Mouse (Mus musculus): ENCODE measurements around the gene Krtap5-2. TPM values are rescaled to one million over a fixed set of nuclear protein-coding genes. Genes with fewer than 3 reads are reported as not detected.
"Not testable (repeated sequence)": the region's sequence is repeated elsewhere in the genome, so short reads cannot be mapped to it uniquely, and the experiment has no call there.

Gene Krtap5-2
- total RNA-seq, 2 experiments from 2014 or later, result not detected

- ATAC-seq (replicated peaks; ENCODE audit: low FRiP score, poor library complexity, severe bottlenecking), result not testable (repeated sequence)
Measured at GRCm38 (mm10) chr7:142143506-142144010, 32.2 kb downstream of the Krtap5-2 start.

- no peak for ATAC-seq (replicated peaks; ENCODE audit: low FRiP score, poor library complexity, severe bottlenecking)
Measured at GRCm38 (mm10) chr7:142140696-142141095, 35.1 kb downstream of the Krtap5-2 start.

DNA sequence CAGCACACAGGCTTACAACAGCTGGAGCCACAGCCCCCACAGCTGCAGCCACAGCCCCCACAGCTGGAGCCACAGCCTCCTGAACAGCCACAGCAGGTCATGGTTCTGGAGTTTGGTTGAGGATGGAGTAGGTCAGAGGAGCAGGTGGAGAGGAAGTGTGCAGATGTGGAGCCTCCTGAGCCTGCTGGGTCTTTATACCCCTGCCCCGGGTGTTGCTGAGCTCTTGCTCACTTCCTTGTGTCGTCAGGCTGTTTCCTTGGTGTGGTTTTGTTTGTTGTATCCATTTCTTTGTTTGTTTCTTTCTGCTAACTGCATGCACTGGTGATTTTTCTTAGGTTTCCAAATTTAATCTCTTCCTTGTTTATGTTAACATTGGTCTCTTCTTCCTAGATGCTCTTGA lies 39.9 kb downstream of the Krtap5-2 start, which contains the start of gene Gm39115:
Gene Gm39115 (minus strand): TSS at position 101 of the 400 bp plus-strand sequence.
- not testable (repeated sequence) for ATAC-seq (replicated peaks; ENCODE audit: low FRiP score, poor library complexity, severe bottlenecking)

GRCm38 (mm10) chr7:142134206-142134995 lies 41.4 kb downstream of the Krtap5-2 start:
- ATAC-seq (replicated peaks; ENCODE audit: low FRiP score, poor library complexity, severe bottlenecking), result peak; percentile 53; the same call in 1 of the 2 replicates

DNA sequence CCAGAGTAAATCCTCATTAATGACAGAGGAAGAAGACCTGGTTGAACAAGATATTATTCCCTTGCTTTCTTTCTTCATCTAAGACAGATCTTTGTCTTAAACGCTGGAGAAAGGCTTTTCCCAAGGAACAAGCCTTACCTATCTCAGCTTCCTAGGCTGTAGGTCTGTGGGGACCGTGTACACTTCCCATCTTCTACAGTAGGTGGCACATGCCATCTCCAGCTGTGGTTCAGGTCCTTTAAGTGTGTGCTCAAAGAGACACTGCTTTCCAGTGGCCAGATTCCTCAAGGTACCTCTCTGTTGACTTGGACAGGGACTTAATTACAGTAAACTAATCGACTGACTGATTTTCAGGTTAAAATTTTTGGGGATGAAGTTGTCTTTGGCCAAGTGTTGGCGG lies 47.0 kb downstream of the Krtap5-2 start:
- ATAC-seq (replicated peaks; ENCODE audit: low FRiP score, poor library complexity, severe bottlenecking), result no peak

Other genes with a start within 250 kb of the Krtap5-2 start
- gene Brsk2, start 226.3 kb downstream of the Krtap5-2 start, total RNA-seq (2015; ENCODE audit: low replicate concordance), result not detected in 2 replicates
- gene Brsk2, start 226.3 kb downstream of the Krtap5-2 start, total RNA-seq (2017; ENCODE audit: low replicate concordance), result 0.26 TPM in 1 of 2 replicates, not detected in the other
- gene Mob2, start 114.9 kb downstream of the Krtap5-2 start, total RNA-seq (2015; ENCODE audit: low replicate concordance), result 74.6 and 92.6 TPM in 2 replicates
- gene Mob2, start 114.9 kb downstream of the Krtap5-2 start, total RNA-seq (2017; ENCODE audit: low replicate concordance), result 59.1 and 69.3 TPM in 2 replicates
- 21.6 and 23.5 TPM in 2 replicates for gene Dusp8, start 80.2 kb downstream of the Krtap5-2 start, total RNA-seq (2015; ENCODE audit: low replicate concordance)
- 8.1 and 11.2 TPM in 2 replicates for gene Dusp8, start 80.2 kb downstream of the Krtap5-2 start, total RNA-seq (2017; ENCODE audit: low replicate concordance)
- not detected in 2 replicates for gene Gm45618, start 55.3 kb downstream of the Krtap5-2 start, total RNA-seq (2015; ENCODE audit: low replicate concordance)
- gene Gm45618, start 55.3 kb downstream of the Krtap5-2 start, total RNA-seq (2017; ENCODE audit: low replicate concordance), result not detected in 2 replicates
- gene Gm39115, start 40.0 kb downstream of the Krtap5-2 start, total RNA-seq (2015; ENCODE audit: low replicate concordance), result not detected in 2 replicates
- gene Gm39115, start 40.0 kb downstream of the Krtap5-2 start, total RNA-seq (2017; ENCODE audit: low replicate concordance), result not detected in 2 replicates
- not detected in 2 replicates for gene Gm45337, start 31.4 kb downstream of the Krtap5-2 start, total RNA-seq (2015; ENCODE audit: low replicate concordance)
- not detected in 2 replicates for gene Gm45337, start 31.4 kb downstream of the Krtap5-2 start, total RNA-seq (2017; ENCODE audit: low replicate concordance)
- not detected in 2 replicates for gene Gm29735, start 18.9 kb downstream of the Krtap5-2 start, total RNA-seq (2015; ENCODE audit: low replicate concordance)
- not detected in 2 replicates for gene Gm29735, start 18.9 kb downstream of the Krtap5-2 start, total RNA-seq (2017; ENCODE audit: low replicate concordance)
- gene Gm4553, start 10.3 kb downstream of the Krtap5-2 start, total RNA-seq (2015; ENCODE audit: low replicate concordance), result not detected in 2 replicates
- gene Gm4553, start 10.3 kb downstream of the Krtap5-2 start, total RNA-seq (2017; ENCODE audit: low replicate concordance), result not detected in 2 replicates
- not detected in 2 replicates for gene Gm10153, start 14.4 kb upstream of the Krtap5-2 start, total RNA-seq (2015; ENCODE audit: low replicate concordance)
- gene Gm10153, start 14.4 kb upstream of the Krtap5-2 start, total RNA-seq (2017; ENCODE audit: low replicate concordance), result not detected in 2 replicates
- not detected in 2 replicates for gene Krtap5-3, start 25.4 kb upstream of the Krtap5-2 start, total RNA-seq (2015; ENCODE audit: low replicate concordance)
- not detected in 2 replicates for gene Krtap5-3, start 25.4 kb upstream of the Krtap5-2 start, total RNA-seq (2017; ENCODE audit: low replicate concordance)
- gene Gm7579, start 35.9 kb upstream of the Krtap5-2 start, total RNA-seq (2015; ENCODE audit: low replicate concordance), result not detected in 2 replicates
- not detected in 2 replicates for gene Gm7579, start 35.9 kb upstream of the Krtap5-2 start, total RNA-seq (2017; ENCODE audit: low replicate concordance)
- not detected in 2 replicates for gene Krtap5-5, start 54.0 kb upstream of the Krtap5-2 start, total RNA-seq (2015; ENCODE audit: low replicate concordance)
- not detected in 2 replicates for gene Krtap5-5, start 54.0 kb upstream of the Krtap5-2 start, total RNA-seq (2017; ENCODE audit: low replicate concordance)
- gene Gm40460, start 65.1 kb upstream of the Krtap5-2 start, total RNA-seq (2015; ENCODE audit: low replicate concordance), result not detected in 2 replicates
- not detected in 2 replicates for gene Gm40460, start 65.1 kb upstream of the Krtap5-2 start, total RNA-seq (2017; ENCODE audit: low replicate concordance)
- not detected in 2 replicates for gene Gm2431, start 82.3 kb upstream of the Krtap5-2 start, total RNA-seq (2015; ENCODE audit: low replicate concordance)
- not detected in 2 replicates for gene Gm2431, start 82.3 kb upstream of the Krtap5-2 start, total RNA-seq (2017; ENCODE audit: low replicate concordance)
- not detected in 2 replicates for gene Gm4559, start 98.4 kb upstream of the Krtap5-2 start, total RNA-seq (2015; ENCODE audit: low replicate concordance)
- gene Gm4559, start 98.4 kb upstream of the Krtap5-2 start, total RNA-seq (2017; ENCODE audit: low replicate concordance), result not detected in 2 replicates
- not detected in 2 replicates for gene Krtap5-1, start 121.1 kb upstream of the Krtap5-2 start, total RNA-seq (2015; ENCODE audit: low replicate concordance)
- not detected in 2 replicates for gene Krtap5-1, start 121.1 kb upstream of the Krtap5-2 start, total RNA-seq (2017; ENCODE audit: low replicate concordance)
- gene Krtap5-4, start 127.5 kb upstream of the Krtap5-2 start, total RNA-seq (2015; ENCODE audit: low replicate concordance), result not detected in 2 replicates
- not detected in 2 replicates for gene Krtap5-4, start 127.5 kb upstream of the Krtap5-2 start, total RNA-seq (2017; ENCODE audit: low replicate concordance)
- not detected in 2 replicates for gene Ifitm10, start 197.7 kb upstream of the Krtap5-2 start, total RNA-seq (2015; ENCODE audit: low replicate concordance)
- not detected in 2 replicates for gene Ifitm10, start 197.7 kb upstream of the Krtap5-2 start, total RNA-seq (2017; ENCODE audit: low replicate concordance)
- not detected in 2 replicates for gene Gm49369, start 206.7 kb upstream of the Krtap5-2 start, total RNA-seq (2015; ENCODE audit: low replicate concordance)
- 143 and 216 TPM in 2 replicates for gene Gm49369, start 206.7 kb upstream of the Krtap5-2 start, total RNA-seq (2017; ENCODE audit: low replicate concordance)
- 207 and 227 TPM in 2 replicates for gene Ctsd, start 212.0 kb upstream of the Krtap5-2 start, total RNA-seq (2015; ENCODE audit: low replicate concordance)
- 161 and 184 TPM in 2 replicates for gene Ctsd, start 212.0 kb upstream of the Krtap5-2 start, total RNA-seq (2017; ENCODE audit: low replicate concordance)

Data from erythroid progenitor cell, adult 5-6 weeks (primary cell).